Mouse (Mus musculus) thymus, adult 2 months (tissue): ENCODE measurements at regions not wholly inside any gene's neighbourhood (a gene's known extent, or its start where the extent isn't known, plus 50 kb on each side); places are given as distances from the start of the nearest gene placed in this dataset.

Experiments used
- DNase-seq: peaks from one replicate; pipeline ENCODE4 v3.0.0; 2021
- H3K27ac ChIP-seq: fragments of 200-500 bp; 2 replicates; pipeline ENCODE4 v1.5.1; 2012; ENCODE audit warnings: low read length, control low read depth; ENCODE audit not compliant: control insufficient read depth, insufficient read depth
- H3K27me3 ChIP-seq: fragments of 200-500 bp; 2 replicates; pipeline ENCODE4 v1.6.1; 2012; ENCODE audit warnings: mild to moderate bottlenecking, low read length, moderate library complexity, mixed read lengths; ENCODE audit not compliant: control insufficient read depth, insufficient read depth
- H3K36me3 ChIP-seq: fragments of 200-500 bp; 2 replicates; pipeline ENCODE4 v1.6.1; 2012; ENCODE audit warnings: mild to moderate bottlenecking, low read length, moderate library complexity; ENCODE audit not compliant: control insufficient read depth, insufficient read depth
- H3K4me1 ChIP-seq: fragments of 200-500 bp; replicated peaks from 2 replicates; pipeline ENCODE4 v1.6.1; 2012; ENCODE audit warnings: low read length; ENCODE audit not compliant: control insufficient read depth, insufficient read depth
- H3K4me3 ChIP-seq: fragments of 200-500 bp; 2 replicates; pipeline ENCODE4 v1.5.1; 2012; ENCODE audit warnings: mild to moderate bottlenecking, low read length, control low read depth, moderate library complexity; ENCODE audit not compliant: control insufficient read depth, insufficient read depth
- CTCF ChIP-seq: fragments of 200-500 bp; IDR thresholded peaks from 2 replicates; pipeline ENCODE4 v1.5.1; 2012; ENCODE audit warnings: mild to moderate bottlenecking, control low read depth, low read length, moderate library complexity, borderline replicate concordance; ENCODE audit not compliant: control insufficient read depth, poor library complexity, insufficient read depth; ENCODE audit errors: extremely low read depth
- POLR2A ChIP-seq: fragments of 200-500 bp; IDR thresholded peaks from 2 replicates; pipeline ENCODE4 v1.6.1; 2012; ENCODE audit warnings: mild to moderate bottlenecking, low read length, control low read depth, moderate library complexity; ENCODE audit not compliant: control insufficient read depth, poor library complexity, insufficient read depth; ENCODE audit errors: extremely low read depth
- WGBS: fragments of 180-500 bp; shearing (Covaris S2); methylation state at CpG from one replicate; pipeline ENCODE4 v1.1.7; 2018; 5-methylcytosine and 5-hydroxymethylcytosine counted together

DNA sequence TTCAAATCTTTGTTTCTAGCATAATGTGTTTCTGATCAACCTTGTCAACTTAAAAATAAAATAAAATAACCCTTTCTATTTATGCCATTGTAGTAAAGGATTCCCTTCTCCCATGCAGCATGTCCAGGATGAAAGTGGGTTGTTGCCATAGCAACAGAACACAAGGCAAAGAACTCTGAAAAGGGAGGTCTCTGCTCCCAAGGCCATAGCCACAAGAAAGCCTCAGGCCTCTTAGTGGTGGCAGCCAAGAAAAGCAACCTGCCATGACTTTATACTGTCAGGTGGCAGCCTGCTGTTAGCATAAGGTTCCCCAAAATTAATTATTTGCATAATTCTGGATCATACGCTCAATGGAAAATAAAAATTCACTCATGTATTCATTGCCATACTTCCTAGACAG, 98.4 kb upstream of the Klf7 start:
- WGBS: 95% methylated on average over 1 of the region's 1 CpGs
- no peak for TF ChIP-seq POLR2A
- no peak for TF ChIP-seq CTCF
- H3K36me3 ChIP-seq: no peaks in the 10 kb centered on the region
- H3K4me3 ChIP-seq: no peak overlapping the region
- H3K27me3 ChIP-seq: no peaks in the 10 kb centered on the region
- no peaks in the 10 kb centered on the region for H3K4me1 ChIP-seq
- no peak for DNase-seq
- no peak overlapping the region for H3K27ac ChIP-seq

DNA sequence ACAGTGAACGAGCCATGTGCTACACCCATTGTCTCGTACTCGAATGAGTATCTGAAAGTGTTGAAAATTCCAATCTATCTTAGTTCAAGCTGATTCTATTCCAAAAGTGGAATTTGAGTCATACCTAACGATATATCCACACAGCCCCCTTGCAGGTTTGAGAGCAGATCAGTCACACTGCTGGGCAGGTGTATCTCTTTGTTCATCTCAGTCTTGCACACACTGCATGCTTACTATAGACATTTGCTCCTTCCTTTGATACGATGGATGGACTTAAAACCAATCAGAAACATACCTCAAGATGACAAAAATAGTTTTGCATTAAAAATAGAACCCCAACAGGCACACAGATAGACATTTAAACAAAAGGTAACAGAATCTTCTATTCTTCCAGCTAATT, 98.0 kb upstream of the Klf7 start:
- Histone ChIP-seq H3K27me3 (no peaks in the 10 kb centered on the region), H3K4me3 (no peak overlapping the region), H3K4me1 (no peaks in the 10 kb centered on the region), H3K36me3 (no peaks in the 10 kb centered on the region), H3K27ac (no peak overlapping the region)
- DNase-seq: no peak
- TF ChIP-seq POLR2A (no peak), CTCF (no peak)
- WGBS: 94% methylated on average over 5 of the region's 5 CpGs

DNA sequence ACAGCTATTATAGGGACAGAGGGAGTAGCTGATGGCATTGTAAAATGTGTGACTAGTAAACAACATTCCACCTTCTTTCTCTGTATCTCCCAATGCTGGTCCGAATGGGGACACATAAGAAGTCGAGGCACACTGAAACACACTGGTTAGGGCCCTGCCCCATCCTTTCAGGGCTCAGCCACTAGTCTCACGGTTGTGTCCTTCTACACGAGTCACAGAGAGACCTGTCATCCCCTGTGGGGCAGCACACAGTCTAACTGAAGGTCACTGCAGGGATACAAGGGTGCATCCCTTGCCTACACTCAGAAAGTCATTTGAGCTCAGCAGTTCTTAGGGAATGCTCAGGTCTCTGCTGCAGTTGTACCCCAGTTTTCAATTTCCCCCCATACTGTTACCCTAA, 93.6 kb upstream of the Klf7 start:
- H3K27ac ChIP-seq: no peak overlapping the region
- H3K36me3 ChIP-seq: no peaks in the 10 kb centered on the region
- TF ChIP-seq POLR2A: no peak
- no peak for TF ChIP-seq CTCF
- H3K27me3 ChIP-seq: no peaks in the 10 kb centered on the region
- DNase-seq: no peak
- H3K4me3 ChIP-seq: no peak overlapping the region
- H3K4me1 ChIP-seq: no peaks in the 10 kb centered on the region
- WGBS: 95% methylated on average over 4 of the region's 4 CpGs

DNA sequence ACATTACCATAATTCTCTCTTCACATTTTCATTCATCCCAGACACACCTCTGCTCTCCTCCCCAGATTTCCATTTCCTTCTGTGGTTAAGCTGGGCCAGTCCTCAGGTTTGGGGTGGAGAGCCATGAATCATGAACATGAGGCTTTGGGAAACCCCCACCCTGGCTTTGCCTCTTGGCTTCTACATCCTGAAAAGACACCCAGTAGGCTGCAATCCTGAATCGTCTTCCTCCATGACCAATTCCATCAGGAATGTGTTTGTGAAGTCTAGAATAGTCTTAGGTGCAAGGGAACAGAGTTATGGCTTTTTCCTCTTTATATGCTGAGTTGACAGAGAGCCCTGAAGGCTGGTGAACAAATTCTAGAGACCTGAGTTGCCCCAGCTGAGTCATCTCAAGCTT, 87.0 kb upstream of the Klf7 start:
- Histone ChIP-seq H3K27ac (no peak overlapping the region), H3K4me1 (no peaks in the 10 kb centered on the region), H3K4me3 (no peak overlapping the region), H3K36me3 (no peaks in the 10 kb centered on the region), H3K27me3 (no peaks in the 10 kb centered on the region)
- no peak for TF ChIP-seq POLR2A
- TF ChIP-seq CTCF: no peak
- WGBS: 62% methylated on average over 1 of the region's 1 CpGs
- DNase-seq: no peak

GRCm38 (mm10) chr1:64200387-64201023, 78.4 kb upstream of the Klf7 start:
- DNase-seq: no peak
- Histone ChIP-seq H3K4me3 (no peak overlapping the region), H3K4me1 (peaks cover 5% of the 10 kb centered on the region; the same call in 1 of the 2 replicates), H3K27me3 (no peaks in the 10 kb centered on the region), H3K36me3 (no peaks in the 10 kb centered on the region), H3K27ac (no peak overlapping the region)
- WGBS: 80% methylated on average over 5 of the region's 5 CpGs
- TF ChIP-seq POLR2A: no peak
- TF ChIP-seq CTCF: no peak

GRCm38 (mm10) chr1:64198781-64199180, 76.7 kb upstream of the Klf7 start:
- TF ChIP-seq POLR2A (no peak), CTCF (no peak)
- H3K27me3 ChIP-seq: no peaks in the 10 kb centered on the region
- no peak overlapping the region for H3K27ac ChIP-seq
- WGBS: 33% methylated on average over 5 of the region's 5 CpGs
- no peaks in the 10 kb centered on the region for H3K36me3 ChIP-seq
- H3K4me1 ChIP-seq: peaks cover 5% of the 10 kb centered on the region; the same call in 1 of the 2 replicates
- no peak for DNase-seq
- H3K4me3 ChIP-seq: no peak overlapping the region

DNA sequence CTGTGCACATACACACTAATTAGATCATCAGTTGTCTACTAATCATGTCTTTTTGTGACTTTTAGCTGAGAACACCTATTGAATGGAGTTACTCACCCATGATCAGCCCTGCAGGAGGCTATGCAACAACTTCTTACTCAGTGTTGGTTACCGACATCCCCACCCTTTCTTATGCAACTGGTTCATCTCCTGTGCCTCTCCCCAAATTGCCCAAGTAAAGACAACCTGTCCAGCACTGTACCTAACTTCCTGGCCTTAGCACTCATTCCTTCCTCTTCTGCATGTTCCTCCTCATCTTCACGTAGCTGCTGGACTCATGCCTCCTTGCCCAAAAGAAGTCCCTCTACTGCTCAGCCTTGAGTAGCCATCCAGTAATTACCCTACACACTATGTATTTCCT, 76.2 kb upstream of the Klf7 start:
- H3K27me3 ChIP-seq: no peaks in the 10 kb centered on the region

More for the DNA sequence above, 76.2 kb upstream of the Klf7 start:
- TF ChIP-seq POLR2A (no peak), CTCF (no peak)
- WGBS: 75% methylated on average over 2 of the region's 2 CpGs
- Histone ChIP-seq H3K27ac (no peak overlapping the region), H3K36me3 (no peaks in the 10 kb centered on the region), H3K4me1 (peaks cover 9% of the 10 kb centered on the region), H3K4me3 (no peak overlapping the region)
- no peak for DNase-seq
